Mouse (Mus musculus) spleen, adult 2 months (tissue): Measurements from ENCODE around the gene Hspa5. TPM values are rescaled to one million over a fixed set of nuclear protein-coding genes. Genes with fewer than 3 reads are reported as not detected.
A peak's percentile ranks its signal among the peaks of the same experiment; 100 is the strongest.

Source experiments
- DNase-seq, 2 experiments: peaks; one replicate each; pipeline versions ENCODE4 v3.0.0 to v3.0.0-alpha.2; 2012 to 2021; ENCODE audit warnings: low spot score in 2 of 2, low read depth in 1 of 2
- H3K27ac ChIP-seq: fragments of 200-500 bp; 2 replicates; pipeline ENCODE4 v1.5.1; 2012; ENCODE audit warnings: low read length, inconsistent platforms; ENCODE audit not compliant: insufficient read depth
- H3K27me3 ChIP-seq: fragments of 200-500 bp; 2 replicates; pipeline ENCODE4 v1.6.1; 2012; ENCODE audit warnings: mild to moderate bottlenecking, moderate library complexity, low read length, inconsistent platforms; ENCODE audit not compliant: control insufficient read depth, insufficient read depth
- H3K36me3 ChIP-seq: fragments of 200-500 bp; 2 replicates; pipeline ENCODE4 v1.6.1; 2012; ENCODE audit warnings: mild to moderate bottlenecking, low read length, inconsistent platforms; ENCODE audit not compliant: control insufficient read depth, insufficient read depth
- H3K4me1 ChIP-seq: fragments of 200-500 bp; 2 replicates; pipeline ENCODE4 v1.6.1; 2011; ENCODE audit warnings: inconsistent platforms; ENCODE audit not compliant: control insufficient read depth, insufficient read depth, insufficient read length
- H3K4me3 ChIP-seq: fragments of 200-500 bp; 2 replicates; pipeline ENCODE4 v1.5.1; 2011; ENCODE audit warnings: mild to moderate bottlenecking, inconsistent platforms; ENCODE audit not compliant: insufficient read depth, insufficient read length; ENCODE audit errors: extremely low read depth
- CTCF ChIP-seq: fragments of 200-500 bp; IDR thresholded peaks from 2 replicates; pipeline ENCODE4 v1.5.1; 2011; ENCODE audit warnings: mild to moderate bottlenecking, inconsistent platforms; ENCODE audit not compliant: insufficient read depth, insufficient read length, insufficient replicate concordance; ENCODE audit errors: extremely low read depth
- POLR2A ChIP-seq: fragments of 200-500 bp; IDR thresholded peaks from 2 replicates; pipeline ENCODE4 v1.6.1; 2011; ENCODE audit warnings: low read depth, low read length, inconsistent platforms
- WGBS: fragments of 180-500 bp; shearing (Covaris S2); methylation state at CpG from one replicate; pipeline ENCODE4 v1.1.7; 2018; 5-methylcytosine and 5-hydroxymethylcytosine counted together
- polyA plus RNA-seq: library from polyadenylated mRNA; depleted of rRNA; stranded (reverse); fragments of >200 nt; gene quantifications from 2 replicates; pipeline ENCODE4 v1.2.3, GENCODE M21; 2012

Gene Hspa5
- polyA plus RNA-seq, 1 experiment, result 723 TPM

DNA sequence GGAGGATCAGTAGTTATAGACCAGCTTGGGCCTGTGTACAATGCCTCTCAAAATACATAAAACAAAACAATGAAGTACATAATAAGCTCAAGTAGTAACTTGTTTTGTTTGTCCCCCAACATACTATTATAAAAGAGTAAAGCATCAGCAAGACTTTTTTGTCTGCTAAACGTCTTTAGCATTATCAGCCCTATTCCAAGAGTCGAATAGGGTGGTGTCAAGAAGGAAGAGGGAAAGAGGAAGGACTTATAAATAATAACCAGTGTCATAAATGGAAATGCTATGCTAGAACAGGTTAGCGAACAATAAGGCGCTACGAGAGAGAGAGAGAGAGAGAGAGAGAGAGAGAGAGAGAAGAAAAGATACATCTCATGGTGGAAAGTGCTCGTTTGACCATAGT is 819 bp upstream of the Hspa5 start:
- Histone ChIP-seq H3K27ac (peak overlapping the region; percentile 87), H3K27me3 (no peaks in the 10 kb centered on the region), H3K4me1 (peaks cover 9% of the 10 kb centered on the region), H3K4me3 (peak overlapping the region; percentile 89), H3K36me3 (peaks cover 25% of the 10 kb centered on the region)
- DNase-seq, result no peak
- WGBS, result under 1% methylated on average over 6 of the region's 6 CpGs
- TF ChIP-seq POLR2A (no peak), CTCF (no peak)

DNA sequence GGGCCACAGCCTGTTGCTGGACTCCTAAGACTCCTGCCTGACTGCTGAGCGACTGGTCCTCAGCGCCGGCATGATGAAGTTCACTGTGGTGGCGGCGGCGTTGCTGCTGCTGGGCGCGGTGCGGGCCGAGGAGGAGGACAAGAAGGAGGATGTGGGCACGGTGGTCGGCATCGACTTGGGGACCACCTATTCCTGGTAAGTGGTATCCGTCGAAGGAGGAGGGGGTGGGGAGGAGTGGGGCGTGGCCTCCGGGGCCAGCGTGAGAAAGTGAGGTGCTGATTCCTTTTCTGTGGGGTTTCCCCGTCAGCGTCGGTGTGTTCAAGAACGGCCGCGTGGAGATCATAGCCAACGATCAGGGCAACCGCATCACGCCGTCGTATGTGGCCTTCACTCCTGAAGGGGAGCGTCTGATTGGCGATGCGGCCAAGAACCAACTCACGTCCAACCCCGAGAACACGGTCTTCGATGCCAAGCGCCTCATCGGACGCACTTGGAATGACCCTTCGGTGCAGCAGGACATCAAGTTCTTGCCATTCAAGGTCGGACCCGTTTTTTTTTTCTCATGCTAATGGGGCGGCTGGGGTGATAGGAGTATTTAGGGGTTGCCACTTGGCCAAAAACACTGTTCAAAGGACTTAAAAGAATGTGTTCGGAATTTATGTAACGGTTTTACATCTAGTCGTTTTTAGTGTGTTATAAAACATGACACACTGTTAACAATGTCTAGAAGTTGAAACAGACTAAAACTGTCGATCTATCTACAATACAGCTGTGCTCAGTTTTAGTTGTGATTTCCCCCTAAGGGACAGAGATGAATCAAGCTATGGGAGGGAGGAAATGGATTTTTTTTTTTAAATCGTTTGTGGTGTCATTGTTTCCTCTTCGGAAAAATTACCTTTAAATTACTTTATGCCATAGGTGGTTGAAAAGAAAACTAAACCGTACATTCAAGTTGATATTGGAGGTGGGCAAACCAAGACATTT is 774 bp downstream of the Hspa5 start:
- Histone ChIP-seq H3K36me3 (peaks cover 36% of the 10 kb centered on the region), H3K27ac (peak overlapping the region; percentile 96), H3K27me3 (no peaks in the 10 kb centered on the region), H3K4me1 (peaks cover 9% of the 10 kb centered on the region), H3K4me3 (peak overlapping the region; percentile 94)
- TF ChIP-seq CTCF, result no peak
- WGBS, result 1% methylated on average over 50 of the region's 50 CpGs
- DNase-seq, result peak; percentile 57 to 67

GRCm38 (mm10) chr2:34773673-34774072 is 1.9 kb downstream of the Hspa5 start:
- DNase-seq, result no peak

GRCm38 (mm10) chr2:34774493-34774892 is 2.7 kb downstream of the Hspa5 start:
- DNase-seq, result no peak
- TF ChIP-seq CTCF, result no peak
- no peak for TF ChIP-seq POLR2A
- H3K27me3 ChIP-seq, result no peaks in the 10 kb centered on the region
- no peak overlapping the region for H3K4me3 ChIP-seq
- 88% methylated on average over 6 of the region's 6 CpGs for WGBS
- H3K4me1 ChIP-seq, result peaks cover 9% of the 10 kb centered on the region
- H3K27ac ChIP-seq, result no peak overlapping the region
- H3K36me3 ChIP-seq, result peaks cover 45% of the 10 kb centered on the region

More at GRCm38 (mm10) chr2:34773673-34774072, 1.9 kb downstream of the Hspa5 start:
- Histone ChIP-seq H3K27me3 (no peaks in the 10 kb centered on the region), H3K4me3 (no peak overlapping the region), H3K36me3 (peaks cover 40% of the 10 kb centered on the region), H3K4me1 (peaks cover 9% of the 10 kb centered on the region), H3K27ac (no peak overlapping the region)
- WGBS, result 84% methylated on average over 4 of the region's 4 CpGs
- no peak for TF ChIP-seq POLR2A

DNA sequence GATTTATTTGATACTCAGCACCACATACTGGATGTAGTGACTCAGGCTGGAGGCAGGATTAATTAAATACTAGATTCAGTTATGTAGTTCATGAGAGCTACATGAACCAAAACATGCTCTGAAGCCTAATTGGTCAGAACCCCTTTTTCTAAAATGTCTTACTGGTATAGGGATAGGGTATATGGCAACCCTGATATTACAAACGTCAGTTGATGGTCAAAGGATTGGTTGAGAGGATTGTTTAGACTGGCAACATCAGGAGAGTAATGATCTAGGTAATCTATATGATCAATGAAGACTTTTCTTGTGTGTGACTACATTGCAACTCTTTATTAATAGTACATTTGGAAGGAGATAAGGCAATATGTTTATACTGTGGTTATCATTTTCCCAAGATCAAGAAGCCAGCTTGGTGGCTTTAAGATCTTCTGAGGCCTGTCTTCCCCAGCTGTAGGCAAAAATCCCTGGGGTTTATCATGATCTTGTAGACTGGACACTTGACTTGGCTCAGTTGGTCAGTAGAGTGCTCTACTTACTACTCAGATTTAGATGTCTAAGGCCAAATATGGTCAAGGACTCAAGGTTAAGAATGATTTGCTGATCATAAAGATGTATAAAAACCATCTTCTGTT is 5.6 kb downstream of the Hspa5 start:
- Histone ChIP-seq H3K36me3 (peaks cover 50% of the 10 kb centered on the region), H3K4me3 (no peak overlapping the region), H3K27me3 (no peaks in the 10 kb centered on the region), H3K4me1 (peaks cover 9% of the 10 kb centered on the region), H3K27ac (no peak overlapping the region)
- no peak for DNase-seq
- no peak for TF ChIP-seq CTCF
- no peak for TF ChIP-seq POLR2A
- 77% methylated on average over 1 of the region's 1 CpGs for WGBS

DNA sequence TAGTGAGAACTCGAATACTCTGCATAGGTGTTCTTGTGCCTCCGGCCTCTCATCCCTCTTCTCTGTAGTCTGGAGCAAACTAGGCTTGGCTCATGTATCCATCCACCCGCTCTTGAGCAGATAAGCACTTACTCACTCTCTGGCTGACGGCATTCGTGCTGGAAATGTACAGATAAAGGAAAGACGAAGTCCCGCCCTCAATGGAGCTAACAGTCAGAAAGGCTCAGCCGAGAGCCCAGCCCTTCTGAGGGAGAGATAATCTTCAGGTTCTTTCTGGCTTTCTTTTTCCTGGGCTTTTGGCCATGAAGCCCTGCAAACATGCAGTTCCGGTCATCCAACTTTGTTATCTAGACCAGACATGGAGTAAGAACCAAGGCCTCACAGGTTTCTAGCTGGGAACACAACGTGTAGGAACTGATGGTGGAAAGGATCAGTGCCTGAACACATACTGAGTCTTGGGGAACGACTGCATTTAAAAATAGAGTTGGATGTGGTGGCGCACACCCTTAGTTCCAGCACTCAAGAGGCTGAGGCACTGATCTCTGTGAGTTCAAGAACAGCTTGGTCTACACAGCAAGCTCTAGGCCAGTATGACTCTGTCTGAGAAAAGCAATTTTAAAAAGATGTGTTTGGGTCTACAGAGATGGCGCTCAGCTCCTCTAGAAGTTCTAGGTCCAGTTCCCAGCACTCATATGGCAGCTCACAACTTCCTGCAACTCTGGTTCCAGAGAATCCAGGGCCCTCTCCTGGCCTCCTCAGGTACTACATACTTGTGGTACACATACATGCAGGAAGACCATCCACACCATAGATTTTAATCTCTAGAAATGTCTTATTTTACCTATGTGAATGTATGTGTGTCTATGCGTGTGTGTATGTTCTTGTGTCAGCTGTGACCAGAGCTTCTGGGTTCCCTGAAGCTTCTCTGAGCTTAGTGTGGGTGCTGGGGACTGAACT is 11.6 kb downstream of the Hspa5 start:
- TF ChIP-seq CTCF, result no peak
- TF ChIP-seq POLR2A, result no peak
- no peak for DNase-seq
- H3K27ac ChIP-seq, result no peak overlapping the region; the same call in 1 of the 2 replicates
- no peak overlapping the region for H3K4me3 ChIP-seq
- H3K4me1 ChIP-seq, result no peaks in the 10 kb centered on the region
- 85% methylated on average over 14 of the region's 14 CpGs for WGBS
- peaks cover 27% of the 10 kb centered on the region for H3K36me3 ChIP-seq
- no peaks in the 10 kb centered on the region for H3K27me3 ChIP-seq
